Mouse (Mus musculus) natural killer cell, adult 2 months (primary cell): Measurements from ENCODE around the gene Mydgf.

ENCODE experiments used
- DNase-seq, 2 experiments: peaks; one replicate each; pipeline ENCODE4 v3.0.0; 2022; ENCODE audit warnings: low spot score in 2 of 2

Gene Mydgf

GRCm38 (mm10) chr17:56141702-56142605, 41.8 kb downstream of the Mydgf start:
- no peak for DNase-seq

GRCm38 (mm10) chr17:56139858-56140595, 43.7 kb downstream of the Mydgf start, which contains the start of gene Sema6b:
Sema6b (minus strand) TSS chr17:56140343.
- DNase-seq: no peak

- DNase-seq: no peak
These were observed 44.4 kb downstream of the Mydgf start for GRCm38 (mm10) chr17:56139355-56139754.

- no peak for DNase-seq
These were observed 45.7 kb downstream of the Mydgf start for GRCm38 (mm10) chr17:56137839-56138613.

GRCm38 (mm10) chr17:56136558-56136957, 47.2 kb downstream of the Mydgf start:
- DNase-seq: no peak

- DNase-seq: peak; percentile 64 to 77
These were observed 49.2 kb downstream of the Mydgf start for GRCm38 (mm10) chr17:56134463-56134971.

GRCm38 (mm10) chr17:56133457-56134363, 50.0 kb downstream of the Mydgf start:
- DNase-seq: no peak

GRCm38 (mm10) chr17:56132661-56133060, 51.1 kb downstream of the Mydgf start:
- DNase-seq: peak; percentile 78 to 82

GRCm38 (mm10) chr17:56131814-56132213, 51.9 kb downstream of the Mydgf start:
- peak; percentile 59 to 81 for DNase-seq

GRCm38 (mm10) chr17:56131136-56131535, 52.6 kb downstream of the Mydgf start:
- no peak for DNase-seq

GRCm38 (mm10) chr17:56128246-56128645, 55.5 kb downstream of the Mydgf start:
- DNase-seq: no peak

GRCm38 (mm10) chr17:56126175-56126574, 57.5 kb downstream of the Mydgf start:
- DNase-seq: no peak
